Mouse (Mus musculus) kidney, embryonic 14.5 days (tissue): ENCODE results near the gene Tdg. TPM values are rescaled to one million over a fixed set of nuclear protein-coding genes. Genes with fewer than 3 reads are reported as not detected.

ENCODE experiments used
- ATAC-seq: fragments of 200-750 bp; cut with Nextera tagmentation; 2 replicates; pipeline ENCODE4 v1.8.0; 2017; ENCODE audit warnings: moderate number of reproducible peaks, mild to moderate bottlenecking, moderate TSS enrichment, moderate library complexity; ENCODE audit not compliant: low FRiP score, low TSS enrichment
- H3K27ac ChIP-seq: fragments of 300-500 bp; sonication (generic); 2 replicates; pipeline ENCODE4 v1.5.1; 2014; ENCODE audit warnings: low read depth, mild to moderate bottlenecking, low read length, moderate library complexity, mixed read lengths
- H3K27me3 ChIP-seq: fragments of 300-500 bp; sonication (generic); 2 replicates; pipeline ENCODE4 v1.6.1; 2014; ENCODE audit warnings: mild to moderate bottlenecking, low read length; ENCODE audit not compliant: control insufficient read depth, insufficient read depth
- H3K36me3 ChIP-seq: fragments of 300-500 bp; sonication (generic); 2 replicates; pipeline ENCODE4 v1.6.1; 2014; ENCODE audit warnings: low read length, mixed read lengths; ENCODE audit not compliant: control insufficient read depth, insufficient read depth
- H3K4me1 ChIP-seq: fragments of 300-500 bp; sonication (generic); 2 replicates; pipeline ENCODE4 v1.6.1; 2014; ENCODE audit warnings: low read length, mixed read lengths; ENCODE audit not compliant: control insufficient read depth, insufficient read depth
- H3K4me2 ChIP-seq: fragments of 300-500 bp; sonication (generic); replicated peaks from 2 replicates; pipeline ENCODE4 v1.6.1; 2014; ENCODE audit warnings: low read depth, mild to moderate bottlenecking, low read length
- H3K4me3 ChIP-seq: fragments of 300-500 bp; sonication (generic); 2 replicates; pipeline ENCODE4 v1.5.1; 2014; ENCODE audit warnings: mild to moderate bottlenecking, low read length
- H3K9ac ChIP-seq: fragments of 300-500 bp; sonication (generic); 2 replicates; pipeline ENCODE4 v1.6.1; 2014; ENCODE audit warnings: low read depth, mild to moderate bottlenecking, low read length, moderate library complexity
- H3K9me3 ChIP-seq: fragments of 300-500 bp; sonication (generic); 2 replicates; pipeline ENCODE4 v1.6.1; 2016; ENCODE audit warnings: low read length; ENCODE audit not compliant: control insufficient read depth
- WGBS: fragments of 180-500 bp; shearing (Covaris S2); extraction: QIAGEN DNeasy Blood & Tissue Kit; methylation state at CpG from one replicate; pipeline ENCODE4 v1.1.7; 2014; 5-methylcytosine and 5-hydroxymethylcytosine counted together
- polyA plus RNA-seq: library from polyadenylated mRNA; unstranded; fragments of >200 nt; fragmentation: Nextera tagmentation; extraction: Ambion mirVana; gene quantifications from 2 replicates; pipeline ENCODE4 v1.2.1, GENCODE M21; 2014

The Tdg gene
- polyA plus RNA-seq, 1 experiment from 2014 or later = 186 TPM

- WGBS = under 1% methylated on average over 39 of the region's 42 CpGs
- peak overlapping the region; percentile 61 for H3K27ac ChIP-seq
- peak; percentile 95 for ATAC-seq
Observed at GRCm38 (mm10) chr10:82698712-82699261, 69.2 kb downstream of the Tdg start.

GRCm38 (mm10) chr10:82699296-82699941 lies 69.8 kb downstream of the Tdg start:
- Histone ChIP-seq H3K9me3 (no peaks in the 10 kb centered on the region), H3K27ac (peak overlapping the region; percentile 17; the same call in 1 of the 2 replicates), H3K9ac (peak overlapping the region; percentile 83), H3K36me3 (peaks cover 12% of the 10 kb centered on the region), H3K4me2 (peak overlapping the region; percentile 83), H3K27me3 (no peaks in the 10 kb centered on the region), H3K4me3 (peak overlapping the region; percentile 95), H3K4me1 (0 out of 2 replicates have a peak, but pooled peaks cover 4% of the 10 kb centered on the region)
- peak; percentile 79 for ATAC-seq
- under 1% methylated on average over 59 of the region's 59 CpGs for WGBS

More at GRCm38 (mm10) chr10:82698712-82699261, 69.2 kb downstream of the Tdg start:
- Histone ChIP-seq H3K4me1 (0 out of 2 replicates have a peak, but pooled peaks cover 4% of the 10 kb centered on the region), H3K9ac (peak overlapping the region; percentile 83), H3K36me3 (peaks cover 11% of the 10 kb centered on the region), H3K9me3 (no peaks in the 10 kb centered on the region), H3K4me2 (peak overlapping the region; percentile 83), H3K4me3 (peak overlapping the region; percentile 95), H3K27me3 (no peaks in the 10 kb centered on the region)

Other genes starting within 250 kb of the Tdg start
- not detected in 2 replicates for gene Gm1553, start 137.2 kb upstream of the Tdg start, polyA plus RNA-seq
- 56.2 and 67.2 TPM in 2 replicates for gene 1190007I07Rik, start 6.6 kb upstream of the Tdg start, polyA plus RNA-seq
- gene Glt8d2, start 60.8 kb downstream of the Tdg start, polyA plus RNA-seq = 3.0 and 4.0 TPM in 2 replicates
- gene Hcfc2, start 66.3 kb downstream of the Tdg start, polyA plus RNA-seq = 25.5 and 27.3 TPM in 2 replicates
- gene Nfyb, start 134.3 kb downstream of the Tdg start, polyA plus RNA-seq = 54.7 and 55.0 TPM in 2 replicates
- gene Txnrd1, start 204.1 kb downstream of the Tdg start, polyA plus RNA-seq = 72.4 and 136 TPM in 2 replicates
- 0.34 and 0.81 TPM in 2 replicates for gene Eid3, start 236.8 kb downstream of the Tdg start, polyA plus RNA-seq